Mouse (Mus musculus): ENCODE data around the gene Scrt2.

DNA sequence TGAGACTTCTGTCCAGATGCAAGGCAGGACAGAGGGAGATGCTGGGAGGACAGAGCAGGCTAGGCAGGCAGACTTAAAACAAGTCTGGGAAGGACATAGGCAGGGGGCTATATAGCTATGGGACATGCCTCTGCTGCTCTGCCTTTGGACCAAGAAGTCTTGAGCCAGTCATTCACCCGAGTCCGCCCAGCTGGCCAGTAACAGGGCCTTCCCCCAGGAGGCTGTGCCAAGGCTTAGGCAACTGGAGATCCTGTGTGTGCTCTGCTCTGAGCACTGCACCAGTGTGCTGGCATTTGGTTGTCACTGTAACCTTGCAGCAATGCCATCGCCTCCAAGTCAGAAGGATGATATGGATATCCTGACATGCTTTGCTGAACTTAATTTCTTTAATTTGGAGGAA, 4.0 kb upstream of the Scrt2 start:
- no peak for TF ChIP-seq POLR2A (IDR thresholded peaks at IDR 0.05; ENCODE audit: control insufficient read depth, low read depth, low read length)
- TF ChIP-seq CTCF (IDR thresholded peaks at IDR 0.05; ENCODE audit: control insufficient read depth, insufficient read depth, insufficient replicate concordance, low read depth, low read length) = no peak
